Mouse (Mus musculus): Measurements from ENCODE around the gene Hoxb2. TPM values are rescaled to one million over a fixed set of nuclear protein-coding genes. Genes with fewer than 3 reads are reported as not detected.

Hoxb2 gene
- polyA plus RNA-seq, 1 experiment from 2014 or later: 63.0 TPM

DNA sequence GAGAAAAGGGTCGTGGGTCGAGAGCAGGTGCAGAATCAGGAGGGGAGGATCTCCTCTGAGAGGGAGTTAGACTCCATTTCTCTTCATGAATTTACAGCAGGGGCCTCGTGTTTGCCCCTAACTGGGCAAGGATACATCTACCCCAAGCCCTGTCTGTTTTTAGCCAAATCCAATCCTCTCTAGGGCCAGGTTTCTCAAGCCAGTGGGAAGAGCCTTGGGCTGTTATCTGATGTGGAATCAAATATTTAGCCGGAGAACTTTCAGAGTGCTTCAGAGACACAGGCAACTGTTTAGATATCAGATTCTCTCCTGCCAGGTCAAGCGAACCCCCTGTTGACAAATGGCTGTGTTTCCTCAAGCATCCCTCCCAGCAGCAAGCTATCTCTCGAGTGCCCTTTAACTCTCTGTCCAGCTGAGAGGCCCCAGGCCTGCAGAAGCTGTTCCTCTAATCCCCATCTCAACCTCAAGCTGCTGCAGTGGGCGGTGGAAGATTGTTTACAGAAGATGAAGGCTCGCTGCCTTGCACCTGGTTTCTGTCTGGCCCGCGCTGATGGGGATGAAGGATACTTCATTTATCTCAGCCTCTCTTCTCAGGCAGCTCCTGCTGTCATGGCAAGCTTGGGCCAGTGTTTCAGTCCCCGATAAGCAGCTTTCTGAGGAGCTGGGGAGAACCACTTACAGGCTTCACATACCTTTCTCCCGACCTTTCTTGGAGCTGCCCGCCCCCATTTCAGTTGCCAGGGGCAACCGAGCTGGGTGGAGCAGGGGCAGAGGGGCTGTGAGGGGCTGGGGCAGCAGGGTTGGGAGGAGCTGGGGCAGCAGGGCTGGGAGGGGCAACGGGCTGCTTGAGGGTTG lies 46.7 kb downstream of the Hoxb2 start:
- WGBS: 15% methylated on average over 15 of the region's 15 CpGs
- H3K4me3 ChIP-seq: no peak overlapping the region
- H3K36me3 ChIP-seq: no peaks in the 10 kb centered on the region
- H3K9me3 ChIP-seq: no peaks in the 10 kb centered on the region
- no peak overlapping the region for H3K4me2 ChIP-seq
- H3K9ac ChIP-seq: no peak overlapping the region
- no peak for ATAC-seq (ENCODE audit: low read depth)
- H3K27ac ChIP-seq (replicated peaks): 0 out of 2 replicates have a peak overlapping the region, but pooled peaks have one; percentile 13
- no peaks in the 10 kb centered on the region for H3K27me3 ChIP-seq
- peaks cover 21% of the 10 kb centered on the region for H3K4me1 ChIP-seq (replicated peaks)

DNA sequence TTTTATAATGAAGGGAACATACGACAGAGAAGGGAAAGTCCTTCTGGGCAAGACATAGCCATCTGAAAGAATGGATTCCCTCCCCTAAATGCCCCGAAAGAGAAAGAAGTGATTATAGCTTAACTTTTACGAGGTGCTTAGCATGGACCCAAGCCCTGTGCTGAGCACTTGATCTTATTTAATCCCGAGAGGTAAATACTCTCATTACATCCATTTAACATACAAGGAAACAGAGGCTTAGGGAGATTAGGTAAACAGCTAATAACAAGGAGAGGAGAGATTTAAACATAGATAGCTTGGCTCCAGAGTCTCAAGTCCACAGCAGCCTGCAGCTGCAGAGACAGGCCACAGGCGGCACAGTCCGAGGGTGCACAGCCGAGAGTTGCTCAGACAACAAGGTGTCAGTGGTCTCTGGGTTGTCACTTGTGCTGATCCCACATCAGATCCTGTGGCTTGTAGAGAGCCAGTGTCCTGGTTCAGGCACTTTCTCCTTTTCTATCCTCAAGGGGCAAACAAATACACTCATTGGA lies 47.5 kb downstream of the Hoxb2 start:
- Histone ChIP-seq H3K9ac (no peak overlapping the region), H3K9me3 (no peaks in the 10 kb centered on the region), H3K4me3 (no peak overlapping the region), H3K27ac (replicated peaks) (no peak overlapping the region), H3K27me3 (no peaks in the 10 kb centered on the region), H3K4me2 (no peak overlapping the region), H3K4me1 (replicated peaks) (peaks cover 21% of the 10 kb centered on the region), H3K36me3 (no peaks in the 10 kb centered on the region)
- WGBS: 40% methylated on average over 7 of the region's 7 CpGs
- ATAC-seq (ENCODE audit: low read depth): no peak

DNA sequence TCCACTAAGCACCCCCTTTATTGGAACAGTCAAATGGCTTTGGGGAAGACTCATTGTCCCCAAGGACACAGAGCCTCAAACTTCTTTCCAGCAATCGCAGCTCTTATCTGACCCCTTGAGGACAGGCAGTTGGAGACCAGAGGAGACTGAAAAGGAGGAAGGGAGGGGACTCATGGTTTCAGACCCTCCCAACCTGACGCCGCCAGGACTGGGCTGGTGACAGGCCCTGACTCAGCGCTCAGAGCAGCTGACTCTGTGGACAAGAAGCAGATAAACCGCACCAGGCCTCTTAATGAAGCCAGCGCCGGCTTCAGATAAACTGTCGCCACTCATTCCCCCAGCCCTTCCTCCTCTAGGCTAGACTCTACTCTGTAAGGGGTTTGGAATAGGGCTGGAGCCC lies 49.6 kb downstream of the Hoxb2 start:
- H3K9me3 ChIP-seq: no peaks in the 10 kb centered on the region
- ATAC-seq (ENCODE audit: low read depth): no peak
- 20% methylated on average over 8 of the region's 8 CpGs for WGBS
- no peak overlapping the region for H3K27ac ChIP-seq (replicated peaks)
- no peaks in the 10 kb centered on the region for H3K27me3 ChIP-seq
- H3K36me3 ChIP-seq: no peaks in the 10 kb centered on the region
- H3K4me3 ChIP-seq: no peak overlapping the region
- no peak overlapping the region for H3K4me2 ChIP-seq
- no peak overlapping the region for H3K9ac ChIP-seq
- peaks cover 34% of the 10 kb centered on the region for H3K4me1 ChIP-seq (replicated peaks)

MicroRNAs within 50 kb of the gene (microRNA counts, 519-probe panel; counts per million panel counts)
- 6,168 counts per million, percentile 99 among the panel's probes with 10 or more counts for microRNA mmu-miR-10a

Small RNA genes within 50 kb of the gene (microRNA-seq; reads per million reads assigned to microRNA genes)
- 204,885 reads per million, percentile 100 among the genes with 10 or more reads in this experiment for gene Mir10a

Other genes with a start within 250 kb of the Hoxb2 start
- gene Calcoco2, start 238.6 kb upstream of the Hoxb2 start, polyA plus RNA-seq (2015; fragmentation: Nextera tagmentation; extraction: Ambion mirVana): not detected in 2 replicates
- gene Ttll6, start 216.7 kb upstream of the Hoxb2 start, polyA plus RNA-seq (2015; fragmentation: Nextera tagmentation; extraction: Ambion mirVana): not detected in 2 replicates
- gene Hoxb13, start 156.2 kb upstream of the Hoxb2 start, polyA plus RNA-seq (2015; fragmentation: Nextera tagmentation; extraction: Ambion mirVana): 1.7 TPM in 1 of 2 replicates, not detected in the other
- 72.9 and 74.7 TPM in 2 replicates for gene Hoxb9, start 79.1 kb upstream of the Hoxb2 start, polyA plus RNA-seq (2015; fragmentation: Nextera tagmentation; extraction: Ambion mirVana)
- 81.7 and 114 TPM in 2 replicates for gene Hoxb8, start 68.6 kb upstream of the Hoxb2 start, polyA plus RNA-seq (2015; fragmentation: Nextera tagmentation; extraction: Ambion mirVana)
- gene Hoxb7, start 63.9 kb upstream of the Hoxb2 start, polyA plus RNA-seq (2015; fragmentation: Nextera tagmentation; extraction: Ambion mirVana): 124 and 125 TPM in 2 replicates
- 171 and 174 TPM in 2 replicates for gene Hoxb6, start 58.0 kb upstream of the Hoxb2 start, polyA plus RNA-seq (2015; fragmentation: Nextera tagmentation; extraction: Ambion mirVana)
- 67.1 and 88.3 TPM in 2 replicates for gene Hoxb5, start 47.2 kb upstream of the Hoxb2 start, polyA plus RNA-seq (2015; fragmentation: Nextera tagmentation; extraction: Ambion mirVana)
- 7.5 and 8.7 TPM in 2 replicates for gene Hoxb4, start 32.3 kb upstream of the Hoxb2 start, polyA plus RNA-seq (2015; fragmentation: Nextera tagmentation; extraction: Ambion mirVana)
- 12.8 and 14.7 TPM in 2 replicates for gene Hoxb3, start 27.2 kb upstream of the Hoxb2 start, polyA plus RNA-seq (2015; fragmentation: Nextera tagmentation; extraction: Ambion mirVana)
- gene Hoxb1, start 15.2 kb downstream of the Hoxb2 start, polyA plus RNA-seq (2015; fragmentation: Nextera tagmentation; extraction: Ambion mirVana): 1.2 and 1.6 TPM in 2 replicates
- gene Skap1, start 114.1 kb downstream of the Hoxb2 start, polyA plus RNA-seq (2015; fragmentation: Nextera tagmentation; extraction: Ambion mirVana): 7.9 and 9.0 TPM in 2 replicates